Mouse (Mus musculus) limb, embryonic 14.5 days (tissue): ENCODE data around the gene Megf6. TPM values are rescaled to one million over a fixed set of nuclear protein-coding genes. Genes with fewer than 3 reads are reported as not detected.

Source experiments
- ATAC-seq: fragments of 200-750 bp; cut with Nextera tagmentation; 2 replicates; pipeline ENCODE4 v1.8.0; 2017; ENCODE audit warnings: low read depth, moderate number of reproducible peaks, moderate TSS enrichment; ENCODE audit not compliant: low FRiP score
- DNase-seq: peaks from one replicate; pipeline ENCODE4 v3.0.0-alpha.2; 2015; ENCODE audit warnings: low spot score
- H3K27ac ChIP-seq: fragments of 300-500 bp; sonication (generic); replicated peaks from 2 replicates; pipeline ENCODE4 v1.5.1; 2014; ENCODE audit warnings: low read depth, mild to moderate bottlenecking, low read length, moderate library complexity, mixed read lengths
- H3K27me3 ChIP-seq: fragments of 300-500 bp; sonication (generic); 2 replicates; pipeline ENCODE4 v1.6.1; 2014; ENCODE audit warnings: low read length, mixed read lengths; ENCODE audit not compliant: control insufficient read depth, insufficient read depth
- H3K36me3 ChIP-seq: fragments of 300-500 bp; sonication (generic); 2 replicates; pipeline ENCODE4 v1.6.1; 2014; ENCODE audit warnings: mild to moderate bottlenecking, low read length, moderate library complexity, mixed read lengths; ENCODE audit not compliant: control insufficient read depth, insufficient read depth
- H3K4me1 ChIP-seq: fragments of 300-500 bp; sonication (generic); 2 replicates; pipeline ENCODE4 v1.6.1; 2014; ENCODE audit warnings: antibody characterized with exemption, low read length, mixed read lengths; ENCODE audit not compliant: control insufficient read depth, insufficient read depth
- H3K4me2 ChIP-seq: fragments of 300-500 bp; sonication (generic); replicated peaks from 2 replicates; pipeline ENCODE4 v1.6.1; 2014; ENCODE audit warnings: low read depth, mild to moderate bottlenecking, low read length, moderate library complexity; ENCODE audit not compliant: severe bottlenecking
- H3K4me3 ChIP-seq: fragments of 300-500 bp; sonication (generic); replicated peaks from 2 replicates; pipeline ENCODE4 v1.5.1; 2014; ENCODE audit warnings: low read length
- H3K9ac ChIP-seq: fragments of 300-500 bp; sonication (generic); 2 replicates; pipeline ENCODE4 v1.6.1; 2014; ENCODE audit warnings: mild to moderate bottlenecking, low read depth, low read length, moderate library complexity; ENCODE audit not compliant: severe bottlenecking
- H3K9me3 ChIP-seq: fragments of 300-500 bp; sonication (generic); 2 replicates; pipeline ENCODE4 v1.6.1; 2016; ENCODE audit warnings: low read length; ENCODE audit not compliant: control insufficient read depth
- POLR2A ChIP-seq: fragments of 200-500 bp; IDR thresholded peaks from 2 replicates; pipeline ENCODE4 v1.8.0; 2012; ENCODE audit warnings: inconsistent platforms, mild to moderate bottlenecking, moderate library complexity, borderline replicate concordance; ENCODE audit not compliant: insufficient read depth, insufficient read length; ENCODE audit errors: extremely low read depth
- WGBS: fragments of 180-500 bp; shearing (Covaris S2); extraction: QIAGEN DNeasy Blood & Tissue Kit; methylation state at CpG from one replicate; pipeline ENCODE4 v1.1.7; 2014; 5-methylcytosine and 5-hydroxymethylcytosine counted together
- polyA plus RNA-seq, 2 experiments: library from polyadenylated mRNA; depleted of rRNA in 1 of 2; stranded (reverse) in 1 of 2; unstranded in 1 of 2; fragments of >200 nt; fragmentation: Nextera tagmentation in 1 of 2; extraction: Ambion mirVana in 1 of 2; gene quantifications; 2 replicates each; pipeline versions ENCODE4 v1.2.1 to v1.2.3; 2012 to 2014

Megf6 gene
- polyA plus RNA-seq, 2 experiments = 81.1 to 99.9 TPM

GRCm38 (mm10) chr4:154171151-154171930, 811 bp downstream of the Megf6 start:
- no peak for TF ChIP-seq POLR2A
- Histone ChIP-seq H3K27me3 (no peaks in the 10 kb centered on the region; the same call in 1 of the 2 replicates), H3K9ac (peak overlapping the region; percentile 60), H3K27ac (peak overlapping the region; percentile 43; the same call in 1 of the 2 replicates), H3K4me1 (peaks cover 30% of the 10 kb centered on the region), H3K36me3 (no peaks in the 10 kb centered on the region), H3K9me3 (no peaks in the 10 kb centered on the region), H3K4me2 (peak overlapping the region; percentile 98), H3K4me3 (peak overlapping the region; percentile 62)
- under 1% methylated on average over 36 of the region's 37 CpGs for whole genome bisulfite sequencing
- peak; percentile 26 for DNase-seq
- peak; percentile 48; the same call in 1 of the 2 replicates for ATAC-seq

- H3K4me3 ChIP-seq = peak overlapping the region; percentile 62
- ATAC-seq (no peak), DNase-seq (no peak)
- peak overlapping the region; percentile 98 for H3K4me2 ChIP-seq
- H3K9me3 ChIP-seq = no peaks in the 10 kb centered on the region
- TF ChIP-seq POLR2A = no peak
- H3K27ac ChIP-seq = no peak overlapping the region
- H3K36me3 ChIP-seq = no peaks in the 10 kb centered on the region
- H3K9ac ChIP-seq = peak overlapping the region; percentile 60
- no peaks in the 10 kb centered on the region; the same call in 1 of the 2 replicates for H3K27me3 ChIP-seq
- 20% methylated on average over 13 of the region's 13 CpGs for WGBS
- peaks cover 30% of the 10 kb centered on the region for H3K4me1 ChIP-seq
These were observed 1.5 kb downstream of the Megf6 start for GRCm38 (mm10) chr4:154171931-154172604.

- Histone ChIP-seq H3K4me3 (no peak overlapping the region), H3K9ac (no peak overlapping the region), H3K36me3 (0 out of 2 replicates have a peak, but pooled peaks cover 3% of the 10 kb centered on the region), H3K9me3 (no peaks in the 10 kb centered on the region), H3K27me3 (no peaks in the 10 kb centered on the region), H3K4me1 (peaks cover 11% of the 10 kb centered on the region), H3K27ac (no peak overlapping the region), H3K4me2 (no peak overlapping the region)
- ATAC-seq (no peak), DNase-seq (no peak)
- WGBS = 56% methylated on average over 8 of the region's 8 CpGs
- no peak for TF ChIP-seq POLR2A
These were observed 6.7 kb downstream of the Megf6 start for GRCm38 (mm10) chr4:154177257-154177656.

GRCm38 (mm10) chr4:154181001-154181400, 10.5 kb downstream of the Megf6 start:
- no peak for TF ChIP-seq POLR2A
- no peaks in the 10 kb centered on the region for H3K9me3 ChIP-seq
- ATAC-seq = no peak
- no peak overlapping the region for H3K4me3 ChIP-seq
- peaks cover 16% of the 10 kb centered on the region for H3K36me3 ChIP-seq
- H3K4me1 ChIP-seq = no peaks in the 10 kb centered on the region
- 63% methylated on average over 7 of the region's 7 CpGs for WGBS
- no peak overlapping the region for H3K27ac ChIP-seq
- H3K9ac ChIP-seq = no peak overlapping the region
- no peaks in the 10 kb centered on the region for H3K27me3 ChIP-seq
- no peak for DNase-seq
- no peak overlapping the region for H3K4me2 ChIP-seq

- WGBS = 72% methylated on average over 5 of the region's 5 CpGs
These were observed 13.0 kb downstream of the Megf6 start for GRCm38 (mm10) chr4:154183566-154183965.

More at GRCm38 (mm10) chr4:154183566-154183965, 13.0 kb downstream of the Megf6 start:
- no peak for TF ChIP-seq POLR2A
- Histone ChIP-seq H3K36me3 (peaks cover 16% of the 10 kb centered on the region), H3K4me3 (no peak overlapping the region), H3K4me1 (no peaks in the 10 kb centered on the region), H3K9me3 (no peaks in the 10 kb centered on the region), H3K27ac (no peak overlapping the region), H3K4me2 (no peak overlapping the region), H3K27me3 (no peaks in the 10 kb centered on the region), H3K9ac (no peak overlapping the region)
- DNase-seq (no peak), ATAC-seq (no peak)
